ENCODE assay signal across 8 mouse cellular contexts in the genomic region with DNA sequence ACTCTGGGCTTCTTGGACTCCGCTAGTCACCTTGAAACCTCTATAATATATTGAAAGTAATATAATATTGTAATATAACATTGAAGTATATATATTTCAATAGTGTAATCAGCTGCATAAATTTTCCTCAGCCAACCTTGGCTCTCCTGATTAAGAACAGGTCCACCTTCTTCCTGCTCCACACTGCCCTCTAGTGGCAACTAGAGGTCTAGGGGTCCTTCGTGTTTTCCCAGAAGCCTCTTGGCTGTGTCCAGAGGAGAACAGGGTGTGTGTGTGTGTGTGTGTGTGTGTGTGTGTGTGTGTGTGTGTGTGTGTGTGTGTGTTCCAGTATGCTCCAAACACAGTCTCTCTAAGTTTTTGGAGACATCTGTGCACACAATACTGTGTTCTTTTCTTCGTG. TPM values are rescaled to one million over a fixed set of nuclear protein-coding genes. Genes with fewer than 3 reads are reported as not detected.
DNase-seq lines count a peak whose midpoint lies in the region; ATAC-seq and TF ChIP-seq lines count a peak whose summit lies in the region.

No protein-coding gene starts in this region.

- peak; percentile 86 for DNase-seq in A20 (ENCODE audit: low read depth, low spot score)
- peak; percentile 59 for DNase-seq in G1E (ENCODE audit: low spot score)
- peak; percentile 18 for DNase-seq in cerebellum, adult 9-11 months
- peak; percentile 54 to 58 for DNase-seq in frontal cortex, postnatal 14 days (ENCODE audit: low spot score in 2 of 2)
- peak; percentile 49 to 77 for DNase-seq in kidney, adult 8-10 months
- DNase-seq in lung, embryonic 14.5 days: peak; percentile 91
- peak; percentile 90 for DNase-seq in retina, postnatal 1 day
- peak; percentile 87 for DNase-seq in thymus, postnatal 4 days

- H3K36me3 ChIP-seq in G1E (replicated peaks): no peaks in the 10 kb centered on the region
- no peaks in the 10 kb centered on the region for H3K36me3 ChIP-seq in lung, embryonic 14.5 days (ENCODE audit: insufficient read depth)

- peak; percentile 59 for TF ChIP-seq CTCF in G1E (IDR thresholded peaks at IDR 0.05; ENCODE audit: low read depth, low read length)
- TF ChIP-seq CTCF in lung, embryonic 14.5 days (IDR thresholded peaks at IDR 0.05; ENCODE audit: low read depth): peak; percentile 88

- no peak overlapping the region for H3K4me3 ChIP-seq in G1E (ENCODE audit: low read depth, low read length)
- no peak overlapping the region for H3K4me3 ChIP-seq in lung, embryonic 14.5 days (ENCODE audit: low read depth, low read length)

- peaks cover 22% of the 10 kb centered on the region for H3K27me3 ChIP-seq in G1E (ENCODE audit: insufficient read depth, low read length)
- H3K27me3 ChIP-seq in lung, embryonic 14.5 days (ENCODE audit: insufficient read depth, low read length): no peaks in the 10 kb centered on the region

- H3K9me3 ChIP-seq in G1E (replicated peaks): no peaks in the 10 kb centered on the region
- H3K9me3 ChIP-seq in lung, embryonic 14.5 days (ENCODE audit: low read depth, low read length): no peaks in the 10 kb centered on the region

- no peak overlapping the region; the same call in 1 of the 2 replicates for H3K27ac ChIP-seq in lung, embryonic 14.5 days (ENCODE audit: low read depth)

- ATAC-seq in G1E (ENCODE audit: extremely low read depth, insufficient number of reproducible peaks, low FRiP score, poor library complexity, severe bottlenecking): no peak
- peak; percentile 59; the same call in 1 of the 2 replicates for ATAC-seq in lung, embryonic 14.5 days (ENCODE audit: insufficient read depth)

- WGBS in lung, embryonic 14.5 days: 43% methylated on average over 3 of the region's 3 CpGs

- no peak overlapping the region for H3K9ac ChIP-seq in lung, embryonic 14.5 days

- H3K4me1 ChIP-seq in G1E (ENCODE audit: insufficient read depth, low read depth, low read length): no peaks in the 10 kb centered on the region
- H3K4me1 ChIP-seq in lung, embryonic 14.5 days (ENCODE audit: insufficient read depth): peaks cover 3% of the 10 kb centered on the region; the same call in 1 of the 2 replicates

- H3K4me2 ChIP-seq in lung, embryonic 14.5 days: no peak overlapping the region

RNA-seq across cellular contexts. Expression of a gene that starts 8.6 kb away (rescaled TPM):
- total RNA-seq in G1E (2014; fragmentation: Nextera tagmentation): not detected in 2 replicates
- total RNA-seq in G1E (2017): 0.11 TPM in 1 of 2 replicates, not detected in the other
- polyA plus RNA-seq in G1E (2012): 0.04 TPM in 1 of 2 replicates, not detected in the other
- polyA plus RNA-seq in lung, embryonic 14.5 days (2014; fragmentation: Nextera tagmentation; extraction: Ambion mirVana): 11.4 and 63.9 TPM in 2 replicates

RNA-seq across cellular contexts. Expression of a gene that starts 21.9 kb away (rescaled TPM):
- total RNA-seq in G1E (2014; fragmentation: Nextera tagmentation): not detected in 2 replicates
- total RNA-seq in G1E (2017): 0.98 and 1.7 TPM in 2 replicates
- 5.2 and 5.4 TPM in 2 replicates for polyA plus RNA-seq in G1E (2012)
- 75.4 and 79.5 TPM in 2 replicates for polyA plus RNA-seq in lung, embryonic 14.5 days (2014; fragmentation: Nextera tagmentation; extraction: Ambion mirVana)

RNA-seq across cellular contexts. Expression of a gene that starts 30.6 kb away (rescaled TPM):
- total RNA-seq in G1E (2014; fragmentation: Nextera tagmentation) (not detected in 2 replicates), G1E (2017) (0.16 TPM in 1 of 2 replicates, not detected in the other)
- polyA plus RNA-seq in G1E (2012): not detected in 2 replicates
- polyA plus RNA-seq in lung, embryonic 14.5 days (2014; fragmentation: Nextera tagmentation; extraction: Ambion mirVana): 14.4 and 14.5 TPM in 2 replicates

RNA-seq across cellular contexts. Expression of a gene that starts 48.4 kb away (rescaled TPM):
- total RNA-seq in G1E (2014; fragmentation: Nextera tagmentation) (not detected in 2 replicates), G1E (2017) (0.17 and 0.38 TPM in 2 replicates)
- not detected in 2 replicates for polyA plus RNA-seq in G1E (2012)
- polyA plus RNA-seq in lung, embryonic 14.5 days (2014; fragmentation: Nextera tagmentation; extraction: Ambion mirVana): 6.0 and 57.2 TPM in 2 replicates

Comparison
In these comparisons a context has a peak if more than half of its experiments do, and no peak if none do; other contexts are left out.
1. DNase-seq: peak in every context shown above with its lines; median percentile 91 in lung, embryonic 14.5 days; 90 in retina, postnatal 1 day; 87 in thymus, postnatal 4 days; 86 in A20; 63 in kidney, adult 8-10 months; 59 in G1E; 56 in frontal cortex, postnatal 14 days; 18 in cerebellum, adult 9-11 months.
2. RNA of a gene that starts 8.6 kb away (polyA plus RNA-seq): 11.4 to 63.9 TPM in lung, embryonic 14.5 days; 0.04 TPM in G1E; every median in the first group is over 10 times any median in the second.
3. RNA of a gene that starts 21.9 kb away (polyA plus RNA-seq): 75.4 to 79.5 TPM in lung, embryonic 14.5 days; 5.2 to 5.4 TPM in G1E; every median in the first group is over 10 times any median in the second.
4. RNA of a gene that starts 30.6 kb away (polyA plus RNA-seq): 14.4 to 14.5 TPM in lung, embryonic 14.5 days; not detected in G1E; every median in the first group is over 10 times any median in the second.